Mouse (Mus musculus) naive thymus-derived CD4-positive, alpha-beta T cell, adult 2 months (primary cell): ENCODE data around the gene Cep85l.

ENCODE experiments used
- DNase-seq: peaks from one replicate; pipeline ENCODE4 v3.0.0-alpha.2; 2011; ENCODE audit warnings: low read depth

Cep85l gene

DNA sequence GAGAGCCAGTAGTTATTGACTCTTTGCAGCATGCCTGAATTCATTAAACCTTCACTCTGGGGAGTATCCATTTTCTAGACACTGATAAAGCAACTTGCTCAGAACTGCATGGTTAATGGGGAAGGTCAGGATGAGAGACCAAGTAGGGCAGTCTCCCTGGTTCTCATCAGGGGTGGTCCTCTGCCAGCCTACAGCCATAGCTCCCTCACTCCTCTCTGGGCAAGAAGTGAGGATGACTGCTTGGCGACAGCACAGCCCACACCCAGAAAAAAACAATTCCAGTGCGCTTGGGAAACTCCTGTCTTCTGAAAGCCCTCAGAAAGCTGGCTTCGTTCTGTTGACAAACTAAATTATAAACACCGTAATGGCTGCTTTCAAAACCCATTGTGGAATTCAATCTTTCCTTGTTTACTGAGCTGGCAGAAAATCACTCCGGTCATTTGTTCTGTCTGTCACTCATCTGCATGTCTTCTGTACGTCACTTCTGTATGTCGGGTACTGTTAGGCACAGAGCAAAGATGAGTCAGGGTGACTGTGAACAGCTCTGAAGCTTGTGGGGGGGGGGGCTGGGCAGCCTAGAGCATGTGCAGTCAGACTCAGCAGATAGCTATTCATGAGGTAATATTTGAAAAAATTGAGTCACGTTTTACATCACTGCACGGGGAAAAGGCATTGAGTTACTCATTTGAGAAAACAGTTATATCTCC lies 15.3 kb upstream of the Cep85l start:
- DNase-seq = no peak

DNA sequence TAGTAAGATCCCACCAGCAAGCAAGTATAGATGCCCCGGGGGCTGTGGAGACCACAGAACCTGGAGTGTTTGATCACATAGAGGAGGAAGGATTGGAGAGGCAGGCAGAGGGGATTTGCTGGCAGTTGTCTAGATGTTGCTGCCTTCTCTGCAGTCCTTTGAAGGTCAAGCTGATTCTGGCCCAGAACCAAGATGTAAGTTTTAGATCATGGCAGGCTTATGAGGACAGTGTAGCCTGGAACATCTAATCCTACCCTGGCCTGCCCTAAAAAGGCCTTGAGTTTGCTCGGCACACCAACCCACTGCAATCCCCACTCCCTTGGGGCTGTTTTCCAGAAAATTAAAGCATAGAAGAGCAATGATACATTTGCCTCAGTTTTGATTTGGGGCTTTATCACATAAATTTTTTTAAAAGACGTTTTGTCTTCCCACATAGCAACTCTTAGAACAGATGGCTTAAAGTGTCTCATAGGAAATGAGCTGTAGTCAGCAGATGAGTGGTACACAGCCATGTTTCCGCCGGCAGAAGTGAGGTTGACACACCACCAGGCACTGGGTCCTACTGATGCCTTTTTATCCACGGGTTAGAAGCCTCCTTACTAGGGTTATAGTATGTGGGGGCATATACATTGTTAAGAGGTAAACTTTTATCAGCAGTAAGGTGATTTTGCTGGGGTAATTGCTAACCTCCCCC lies 8.6 kb upstream of the Cep85l start:
- DNase-seq = no peak

DNA sequence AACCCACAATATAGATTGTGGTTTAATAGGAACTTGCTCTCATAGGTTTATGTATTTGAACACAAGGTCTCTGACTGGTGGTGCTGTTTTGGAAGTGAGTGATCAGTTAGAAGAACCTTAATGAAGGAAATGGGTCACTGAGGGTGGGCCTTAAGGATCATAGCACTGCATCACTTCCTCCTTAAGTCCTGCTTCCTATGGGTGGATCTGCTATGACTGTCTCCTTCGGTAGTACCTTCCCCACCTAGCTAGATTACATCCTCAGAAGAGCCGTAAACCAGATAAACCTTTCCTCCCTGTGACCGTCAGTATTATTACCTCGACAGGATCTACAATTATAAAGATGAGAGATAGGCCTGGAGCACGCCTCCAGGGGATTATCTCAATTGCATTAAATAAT lies 5.7 kb upstream of the Cep85l start:
- no peak for DNase-seq

DNA sequence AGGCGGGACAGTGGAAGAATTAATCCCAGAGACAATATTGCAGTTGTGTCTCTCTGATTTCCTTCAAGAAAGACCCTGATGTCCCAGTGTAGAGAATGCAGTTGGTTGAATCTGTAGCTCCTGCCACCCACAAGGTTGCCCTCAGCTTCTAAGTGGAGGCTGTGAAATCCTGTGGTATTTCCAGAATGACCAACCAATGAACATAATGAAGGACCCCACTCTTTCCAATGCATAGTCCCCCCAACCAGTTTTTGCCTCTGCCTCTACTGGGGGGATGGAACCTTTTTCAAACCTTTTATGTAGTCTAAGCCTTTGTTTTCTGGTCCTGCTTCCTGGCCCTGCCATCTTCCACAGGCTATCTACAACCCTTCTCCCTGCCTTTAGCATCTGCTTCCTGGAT lies 5.1 kb upstream of the Cep85l start:
- no peak for DNase-seq

DNA sequence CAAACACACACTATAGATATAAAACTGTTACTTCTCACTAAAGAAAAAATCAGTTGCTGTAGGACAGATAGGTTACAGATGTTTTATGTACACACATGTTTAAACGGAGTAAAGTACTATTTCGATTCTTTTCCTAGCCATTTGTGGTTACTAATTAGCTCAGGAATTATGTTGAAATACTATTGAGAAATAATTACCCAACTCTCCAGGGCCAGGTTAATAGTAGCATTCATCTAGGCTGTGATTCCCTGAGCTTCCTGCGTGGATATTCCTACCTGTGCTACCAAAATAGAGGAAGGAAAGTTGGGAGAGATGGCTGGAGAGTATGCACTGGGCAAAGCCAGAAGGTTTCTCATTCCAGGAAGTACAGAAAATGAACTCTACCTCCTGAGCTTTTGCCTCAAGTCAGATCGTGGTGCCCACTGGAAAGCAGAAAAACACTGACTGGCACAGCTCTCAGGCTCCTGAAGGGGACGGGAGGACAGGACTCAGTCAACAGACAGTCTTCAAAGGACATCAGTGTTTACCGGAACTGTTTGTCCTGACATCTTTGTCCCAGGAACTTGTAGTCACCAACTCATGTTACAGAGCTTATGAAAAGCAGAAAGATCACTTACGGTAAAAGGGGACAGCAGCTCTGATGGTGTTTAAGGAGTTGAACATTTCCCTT lies 3.1 kb upstream of the Cep85l start:
- no peak for DNase-seq

DNA sequence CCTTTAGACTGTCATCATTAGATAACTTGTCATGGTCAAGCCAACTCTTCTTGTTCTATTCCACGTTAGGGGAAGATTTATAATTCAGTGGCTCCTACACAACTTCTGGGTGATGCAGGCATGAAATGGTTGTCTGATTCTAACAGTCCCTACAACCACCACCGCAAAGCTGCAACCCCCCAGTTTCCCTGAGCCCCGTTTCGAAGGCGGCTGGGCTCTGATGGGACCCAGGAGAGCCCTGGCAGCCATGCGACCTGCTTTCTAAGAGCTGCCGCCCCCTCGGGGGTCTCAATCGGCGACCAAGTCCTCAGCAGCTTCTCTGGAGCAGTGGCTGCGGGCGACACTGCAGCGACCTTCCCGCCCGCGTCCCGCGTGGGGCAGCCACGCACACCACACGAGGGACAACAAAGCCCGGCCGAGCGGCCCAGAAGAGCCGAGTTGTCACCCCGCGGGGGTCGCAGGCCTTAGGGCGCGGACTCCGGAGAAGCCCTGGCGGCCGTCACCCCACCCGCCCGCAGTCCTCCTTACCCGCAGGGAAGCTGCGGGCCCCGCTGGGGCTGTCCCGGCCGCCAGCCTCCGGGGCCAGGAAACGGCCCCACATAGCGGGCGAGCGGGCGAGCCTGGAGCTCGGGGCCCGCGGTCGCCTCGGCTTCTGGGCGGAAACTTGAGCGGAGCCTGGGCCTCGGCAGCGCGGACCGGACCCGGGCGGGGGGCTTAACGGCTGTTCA lies 602 bp downstream of the Cep85l start:
- DNase-seq = no peak

DNA sequence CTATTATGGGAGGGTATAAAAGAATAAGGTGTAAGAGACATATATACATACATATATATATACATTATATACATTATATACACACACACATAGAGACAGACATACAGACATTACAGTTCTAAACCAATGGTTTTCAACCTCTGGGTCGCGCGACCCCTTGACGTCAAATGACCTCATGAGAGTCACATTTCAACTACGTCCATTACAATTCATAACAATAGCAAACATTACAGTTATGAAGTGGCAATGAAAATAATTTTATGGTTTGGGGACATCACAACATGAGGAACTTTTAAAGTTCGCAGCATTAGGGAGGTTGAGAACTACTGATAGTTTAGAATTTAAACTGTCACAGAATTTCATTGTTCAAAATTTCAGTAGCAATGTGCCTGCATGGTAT lies 1.5 kb downstream of the Cep85l start:
- DNase-seq = no peak

DNA sequence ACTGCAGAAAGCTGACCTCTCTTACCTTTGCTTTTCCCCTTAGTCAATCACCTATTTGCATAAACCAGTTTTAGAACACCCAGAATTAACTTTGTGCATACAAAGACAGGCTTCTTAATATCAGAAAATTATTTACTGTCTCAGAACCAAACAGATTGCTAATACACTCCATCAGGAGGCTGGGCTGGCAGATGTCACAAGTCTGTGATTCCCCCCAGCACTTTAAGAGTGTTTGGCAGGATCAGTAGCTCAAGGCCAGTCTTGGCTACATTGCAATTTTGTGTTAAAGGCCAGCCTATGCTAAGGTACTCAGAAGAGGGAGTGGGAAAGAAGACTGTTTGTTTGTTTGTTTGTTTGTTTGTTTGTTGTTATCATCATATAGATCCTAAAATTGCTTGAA lies 2.7 kb downstream of the Cep85l start:
- no peak for DNase-seq

DNA sequence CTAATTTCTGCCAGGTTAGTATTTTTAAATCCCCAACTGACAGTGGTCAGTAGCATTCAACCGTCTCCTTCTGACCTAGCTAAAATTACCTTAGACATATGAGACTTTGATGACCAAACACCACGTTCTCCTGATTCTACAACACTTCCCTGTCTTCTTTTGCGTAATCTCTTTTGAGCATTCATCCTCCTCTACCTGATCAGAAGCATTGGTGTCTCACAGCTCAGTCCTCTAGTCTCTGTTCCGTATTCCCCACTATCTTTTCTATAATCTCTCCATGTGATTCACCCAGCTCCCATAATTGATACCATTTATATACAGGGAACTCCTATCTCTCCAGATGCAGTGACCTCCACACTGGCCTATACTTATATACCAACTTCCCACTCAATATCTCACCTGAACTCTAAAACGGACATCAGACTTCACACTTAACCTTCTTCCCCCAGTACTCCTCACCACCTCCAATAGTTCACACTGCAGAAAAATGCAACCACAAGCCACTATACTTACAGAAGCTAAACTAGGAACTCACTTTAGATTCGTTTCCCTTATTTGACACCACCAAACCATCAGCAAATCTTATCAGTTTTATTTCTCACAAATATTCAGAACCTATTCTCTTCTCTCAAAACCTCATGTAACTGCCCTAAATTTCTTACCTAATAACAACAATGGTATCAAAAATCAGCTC lies 5.7 kb downstream of the Cep85l start:
- DNase-seq = no peak

DNA sequence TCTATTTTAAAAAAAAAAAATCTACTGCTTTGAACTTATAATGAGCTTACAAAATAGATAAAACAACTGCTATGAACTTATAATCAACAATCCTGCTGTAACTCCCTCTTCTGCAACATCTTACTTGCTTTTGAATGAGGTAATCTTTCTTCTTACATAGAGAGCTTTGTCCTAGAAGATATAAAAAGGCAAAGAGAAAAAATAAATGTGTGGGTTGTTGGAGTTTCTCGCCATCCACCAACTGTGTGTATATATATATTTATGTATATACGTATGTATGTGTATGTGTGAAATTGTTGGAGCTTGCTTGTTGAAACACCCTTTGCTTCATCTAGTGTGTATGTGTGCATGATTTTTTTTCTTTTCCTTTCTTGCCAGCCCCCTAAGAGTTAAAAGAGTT lies 12.5 kb downstream of the Cep85l start:
- DNase-seq = no peak

DNA sequence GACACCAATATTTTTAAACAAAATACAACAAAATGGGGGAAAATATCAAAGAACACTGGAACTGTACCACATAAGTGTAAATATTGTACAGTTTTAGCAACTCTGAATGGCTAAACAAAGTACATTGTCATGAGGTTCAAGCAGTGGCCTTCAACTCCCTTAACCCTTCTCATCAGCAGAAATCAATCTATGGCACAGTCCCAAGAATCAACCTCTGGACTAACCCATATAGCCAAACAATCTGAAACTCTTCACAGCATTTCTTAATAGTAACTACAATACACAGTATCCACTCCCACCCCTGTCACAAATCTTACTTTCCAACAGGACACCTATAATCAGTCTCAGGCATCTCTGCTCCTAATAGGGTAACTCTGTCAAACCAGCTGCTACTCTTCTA lies 15.4 kb downstream of the Cep85l start:
- no peak for DNase-seq

DNA sequence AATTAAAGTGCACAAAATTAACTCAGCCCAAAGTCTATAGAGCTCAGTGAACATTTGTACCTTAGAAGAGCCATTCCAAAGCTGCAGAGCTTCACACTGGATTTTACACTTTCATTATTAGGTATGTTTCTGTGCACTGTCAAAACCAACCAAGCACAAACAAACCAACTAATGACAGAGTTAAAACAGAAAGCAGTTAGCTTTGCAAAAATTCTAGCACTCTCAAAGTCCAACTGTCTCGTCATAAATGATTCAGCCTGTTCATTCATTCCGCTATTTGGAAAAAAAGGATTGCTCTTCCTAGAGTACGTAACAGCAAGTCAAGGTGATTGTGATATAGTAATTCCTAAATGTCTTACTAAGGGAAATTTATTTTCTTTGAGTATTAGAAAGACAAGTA lies 20.7 kb downstream of the Cep85l start:
- DNase-seq = no peak

DNA sequence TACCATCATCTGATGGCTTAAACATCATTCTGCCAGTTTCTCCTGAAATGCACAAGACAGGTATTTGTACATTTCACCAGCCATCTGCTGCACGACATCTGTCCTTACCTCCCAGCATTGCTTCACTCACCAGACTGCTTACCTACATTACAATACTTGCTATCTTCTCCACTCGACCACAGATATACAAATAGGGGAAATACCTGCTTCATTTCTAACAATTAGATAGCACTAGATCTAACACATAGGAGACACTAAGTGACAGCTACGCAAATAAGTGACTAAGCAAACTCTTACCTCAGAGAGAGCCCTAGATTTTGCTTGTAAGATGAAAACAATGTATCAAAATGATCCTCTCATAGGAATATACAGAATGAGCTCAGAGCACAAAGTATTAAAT lies 26.1 kb downstream of the Cep85l start:
- no peak for DNase-seq

DNA sequence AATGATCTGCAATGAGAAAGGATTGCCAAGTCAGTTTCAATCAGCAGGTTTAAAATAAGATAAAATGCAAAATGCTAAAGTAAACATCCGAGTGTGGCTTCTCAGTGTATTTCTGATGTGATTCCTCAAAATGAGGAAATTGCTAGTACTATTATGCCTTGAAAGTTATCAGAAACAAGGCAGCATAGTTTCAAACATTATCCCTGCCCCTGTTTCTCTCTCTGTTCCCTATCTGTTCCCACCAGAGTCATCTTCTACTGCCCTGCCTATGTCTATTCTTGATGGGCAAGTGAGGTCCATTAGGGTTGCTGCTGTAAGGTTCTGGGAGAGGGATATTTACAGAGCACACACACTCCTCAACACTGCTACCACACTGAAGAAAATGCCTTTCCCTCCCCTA lies 30.5 kb downstream of the Cep85l start:
- no peak for DNase-seq

DNA sequence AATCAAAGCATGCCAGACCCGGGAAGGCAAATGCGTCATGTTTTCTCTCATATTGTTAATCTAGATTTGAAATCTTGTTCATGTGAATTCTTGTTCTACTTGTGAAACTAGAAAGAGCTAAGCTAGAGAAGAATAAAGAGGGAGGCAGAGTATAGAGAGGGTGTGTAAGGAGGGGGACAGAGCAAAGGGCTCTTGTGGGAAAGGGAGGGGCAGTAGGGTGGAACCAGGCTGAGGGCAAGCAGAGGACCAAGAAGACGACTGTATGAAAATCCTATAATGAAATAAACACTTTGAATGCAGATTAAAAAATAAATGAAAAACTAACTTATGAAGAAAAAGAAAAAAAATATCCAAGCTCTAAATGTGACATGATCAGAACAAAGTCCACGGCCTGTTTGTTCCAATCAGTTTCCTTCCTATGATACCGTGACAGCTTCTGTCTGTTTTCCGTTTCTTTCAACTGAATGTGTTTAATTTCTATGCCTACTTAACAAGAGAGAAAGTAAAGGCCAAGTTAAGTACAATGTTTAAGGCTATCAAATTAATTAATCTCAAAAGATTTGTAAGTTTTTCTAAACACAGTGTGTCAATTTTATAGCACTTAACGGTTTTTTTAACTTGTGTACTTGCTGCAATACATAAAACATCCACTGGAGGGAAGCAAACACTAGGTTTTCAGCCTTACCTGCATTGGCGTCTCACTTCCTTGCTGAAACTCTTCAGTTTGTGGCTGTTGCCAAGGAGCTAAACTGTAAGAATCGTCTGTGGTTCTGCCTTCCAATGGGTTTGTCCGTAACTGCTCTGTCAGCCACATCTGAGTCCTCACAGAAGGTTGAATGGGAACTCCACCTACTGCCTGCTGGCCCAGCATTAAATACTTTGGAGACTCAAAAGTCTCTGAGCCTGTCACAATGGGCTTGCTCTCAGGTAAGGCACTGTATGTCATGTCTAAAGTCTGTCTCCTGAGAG lies 31.7 kb downstream of the Cep85l start:
- DNase-seq = peak; percentile 90

DNA sequence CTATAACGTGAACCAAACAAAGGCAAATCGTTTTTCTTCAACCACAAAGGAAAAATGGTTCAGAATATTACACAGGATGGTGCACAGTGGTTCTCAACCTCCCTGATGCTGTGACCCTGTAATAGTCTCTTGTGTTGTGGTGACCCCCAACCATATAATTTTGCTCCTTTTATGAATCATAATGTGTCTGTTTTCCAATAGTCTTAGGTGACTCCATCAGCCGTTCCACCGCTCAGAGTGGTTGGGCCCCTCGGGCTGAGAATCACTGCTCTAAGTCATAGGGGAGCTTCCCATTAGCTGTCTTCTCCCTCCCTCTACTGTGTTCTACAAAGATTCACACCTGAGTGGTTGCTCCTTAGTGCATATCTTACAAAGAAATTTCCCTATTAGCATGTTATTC lies 32.8 kb downstream of the Cep85l start:
- no peak for DNase-seq

DNA sequence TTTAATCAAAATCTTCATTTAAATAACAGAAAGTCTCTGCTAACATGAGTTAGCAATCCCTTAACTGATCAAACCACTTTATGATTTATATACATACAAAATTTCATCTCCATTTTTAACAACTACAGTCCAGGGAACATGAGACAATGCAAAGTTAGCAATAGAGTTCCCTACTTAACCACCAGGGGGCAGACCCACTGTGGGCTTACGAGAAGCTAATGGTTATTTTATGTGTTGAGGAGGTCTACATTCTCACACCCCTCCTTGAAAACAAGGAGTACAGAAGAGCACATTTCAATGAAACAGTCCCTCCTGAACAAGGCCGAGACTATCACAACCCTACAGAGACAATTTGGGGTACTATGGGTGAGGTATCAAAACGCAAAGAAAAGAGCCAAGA lies 33.2 kb downstream of the Cep85l start:
- peak; percentile 72 for DNase-seq

DNA sequence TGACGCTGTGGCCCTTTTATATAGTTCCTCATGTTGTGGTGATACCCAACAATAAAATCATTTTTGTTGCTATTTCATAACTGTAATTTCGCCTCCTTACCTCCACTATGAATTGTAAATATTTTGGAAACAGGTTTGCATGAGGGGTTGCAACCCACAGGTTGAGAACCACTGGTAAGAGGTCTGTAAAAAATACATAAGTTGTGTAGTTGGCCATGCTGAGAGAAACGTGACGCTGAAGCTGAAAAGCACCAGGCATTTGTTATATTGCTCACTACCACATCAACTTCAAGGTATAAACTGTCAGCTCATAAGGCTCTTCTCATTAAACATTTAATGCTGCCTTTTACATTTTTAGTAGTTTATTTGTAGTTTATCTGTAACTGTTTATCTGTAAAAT lies 34.2 kb downstream of the Cep85l start:
- DNase-seq = no peak

DNA sequence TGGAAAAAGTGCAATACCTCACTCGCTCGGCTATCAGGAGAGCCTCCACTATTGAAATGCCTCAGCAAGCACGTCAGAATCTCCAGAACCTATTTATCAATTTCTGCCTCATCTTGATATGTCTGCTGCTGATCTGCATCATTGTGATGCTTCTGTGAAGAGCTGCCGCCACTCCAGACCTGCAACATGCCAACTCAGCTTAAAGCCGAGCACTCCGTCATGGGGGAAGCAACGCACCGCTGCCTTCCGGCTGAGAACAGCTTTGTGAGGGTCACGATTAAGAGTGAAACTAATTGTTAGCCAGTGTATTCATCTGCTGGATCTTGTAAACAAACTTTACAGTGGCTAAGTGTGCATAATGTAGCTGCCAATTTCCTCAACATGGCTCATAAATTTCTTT lies 35.9 kb downstream of the Cep85l start:
- DNase-seq = no peak

DNA sequence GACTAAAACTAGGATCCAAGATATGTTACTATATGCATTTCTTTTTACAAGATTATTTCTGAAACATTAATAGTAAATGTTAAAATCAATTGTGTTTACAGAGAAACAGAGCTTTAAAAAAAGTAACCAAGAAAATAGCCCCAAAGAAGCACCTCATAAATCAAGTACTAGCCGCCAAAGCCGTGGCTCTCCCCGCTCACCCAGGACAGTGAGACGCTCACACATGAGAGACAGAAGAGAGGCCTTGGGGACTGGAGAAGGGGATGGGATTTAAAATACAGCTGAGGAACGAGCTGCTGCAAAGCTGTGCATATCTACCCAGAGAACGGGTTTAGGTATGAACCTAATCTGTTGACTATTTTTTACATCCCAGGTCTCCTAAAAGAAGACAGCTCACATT lies 36.4 kb downstream of the Cep85l start:
- no peak for DNase-seq

DNA sequence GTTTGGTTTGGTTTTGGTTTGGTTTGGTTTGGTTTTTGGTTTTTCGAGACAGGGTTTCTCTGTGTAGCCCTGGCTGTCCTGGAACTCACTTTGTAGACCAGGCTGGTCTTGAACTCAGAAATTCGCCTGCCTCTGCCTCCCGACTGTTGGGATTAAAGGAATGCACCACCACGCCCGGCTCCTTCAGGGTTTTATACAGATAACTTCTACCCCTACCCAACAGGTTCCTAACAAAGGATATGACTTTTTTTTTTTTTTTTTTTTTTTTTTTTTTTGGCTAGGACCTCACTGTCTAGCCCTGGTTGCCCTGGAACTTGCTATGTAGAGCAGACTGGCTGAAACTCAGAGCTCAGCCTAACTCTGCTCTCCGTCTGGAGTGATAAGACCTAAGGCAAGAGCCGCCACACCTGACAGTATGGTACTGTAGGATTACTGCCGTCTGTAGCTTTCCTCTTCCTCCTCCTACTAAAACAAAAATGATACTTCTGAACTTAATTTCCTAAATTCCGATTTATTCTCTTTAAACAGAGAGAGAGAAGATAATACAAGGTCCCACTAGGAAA lies 37.5 kb downstream of the Cep85l start:
- no peak for DNase-seq
